Mouse (Mus musculus) thymus, postnatal 25 days (tissue): ENCODE results near the gene Tcf25.

Source experiments
- DNase-seq: peaks from one replicate; pipeline ENCODE4 v3.0.0; 2022

Tcf25 gene

DNA sequence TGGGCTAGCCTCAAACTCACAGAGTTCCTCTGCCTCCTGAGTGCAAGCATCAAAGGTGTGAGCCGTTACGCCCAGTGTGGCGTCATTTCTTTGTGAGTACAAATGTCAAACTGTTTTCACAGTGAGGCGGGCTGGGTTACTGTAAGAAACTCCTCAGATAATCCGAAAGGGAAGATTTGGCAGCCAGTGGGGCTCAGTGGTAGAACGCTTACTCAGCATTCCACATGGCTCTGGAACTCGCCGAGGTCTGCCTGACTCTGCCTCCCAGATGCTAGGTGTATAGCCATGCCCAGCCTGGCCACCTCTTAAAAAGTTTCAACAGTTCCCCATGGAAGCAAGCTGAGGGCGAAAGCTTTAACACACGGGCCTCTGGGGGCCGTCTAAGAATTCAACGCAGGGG, 21.4 kb upstream of the Tcf25 start:
- DNase-seq, result no peak

GRCm38 (mm10) chr8:123352786-123353185, 20.8 kb upstream of the Tcf25 start:
- no peak for DNase-seq

DNA sequence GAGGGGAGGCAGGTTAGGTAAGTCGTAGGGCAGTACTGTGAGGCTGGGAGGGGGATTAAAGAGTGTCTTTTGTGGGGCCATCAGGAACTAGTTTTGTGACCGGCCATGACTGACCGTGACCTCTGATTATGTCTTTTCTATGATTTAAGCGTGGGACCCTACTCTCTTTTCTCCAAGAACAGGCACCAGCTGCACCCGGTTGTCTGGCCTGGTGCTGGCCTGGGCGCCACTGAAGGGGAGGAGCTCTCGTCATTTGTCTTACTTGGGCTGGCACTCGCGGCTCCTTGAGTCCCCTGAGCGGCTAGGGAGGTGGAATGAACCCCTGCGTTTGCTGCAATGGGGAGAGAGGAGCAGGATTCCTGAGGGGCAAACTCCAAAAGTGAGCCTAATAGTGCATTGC, 20.3 kb upstream of the Tcf25 start:
- no peak for DNase-seq

DNA sequence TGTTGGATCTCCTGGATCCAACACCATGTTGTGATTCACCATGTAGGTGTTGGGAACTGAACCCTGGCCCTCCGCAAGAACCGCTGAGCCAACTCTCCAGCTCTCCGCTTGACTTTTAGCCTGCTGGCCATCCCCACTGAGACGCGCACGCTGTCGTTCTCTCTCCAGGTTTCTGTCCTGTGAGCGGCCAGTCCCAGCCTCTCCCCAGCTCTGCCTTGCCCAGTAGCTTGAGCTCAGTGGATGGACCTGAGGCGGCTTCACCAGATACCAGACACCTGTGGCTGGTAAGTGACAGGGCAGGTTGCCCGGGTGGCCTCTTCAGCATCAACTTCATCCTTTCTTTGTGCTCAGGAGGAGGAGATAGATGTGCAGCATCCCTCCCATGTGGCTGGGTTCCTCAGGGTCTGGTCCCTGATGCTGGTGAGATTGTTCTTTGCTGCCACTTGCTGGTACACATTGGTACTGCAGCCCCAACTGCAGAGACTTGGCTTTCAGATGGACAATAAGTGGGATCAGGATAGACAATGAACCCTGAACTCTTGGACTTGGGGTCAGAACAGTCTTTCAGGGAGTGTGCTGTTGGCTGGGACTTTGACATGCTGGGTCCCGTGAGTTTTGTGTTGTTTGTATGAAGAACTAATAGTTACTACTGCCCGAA, 12.3 kb upstream of the Tcf25 start:
- peak; percentile 75 for DNase-seq

DNA sequence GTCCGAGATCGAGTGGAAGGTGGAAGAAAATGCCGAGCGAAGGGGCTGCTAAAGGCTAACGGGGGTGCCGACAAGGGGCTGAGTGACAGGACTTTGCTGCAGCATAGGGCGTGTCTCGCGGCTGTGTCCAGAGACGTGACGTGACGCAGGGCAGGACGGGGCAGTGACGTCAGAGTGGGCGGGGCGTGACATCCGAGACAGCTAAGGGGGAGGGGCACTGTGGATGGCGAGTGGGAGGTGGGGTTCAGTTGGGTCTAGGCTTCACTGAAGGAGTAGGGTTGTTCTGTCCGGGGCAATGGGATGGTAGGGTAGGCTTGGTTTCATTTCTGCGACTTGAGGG, 656 bp downstream of the Tcf25 start:
- peak; percentile 95 for DNase-seq

- DNase-seq, result no peak
These were observed 2.1 kb downstream of the Tcf25 start for GRCm38 (mm10) chr8:123375701-123376100.

DNA sequence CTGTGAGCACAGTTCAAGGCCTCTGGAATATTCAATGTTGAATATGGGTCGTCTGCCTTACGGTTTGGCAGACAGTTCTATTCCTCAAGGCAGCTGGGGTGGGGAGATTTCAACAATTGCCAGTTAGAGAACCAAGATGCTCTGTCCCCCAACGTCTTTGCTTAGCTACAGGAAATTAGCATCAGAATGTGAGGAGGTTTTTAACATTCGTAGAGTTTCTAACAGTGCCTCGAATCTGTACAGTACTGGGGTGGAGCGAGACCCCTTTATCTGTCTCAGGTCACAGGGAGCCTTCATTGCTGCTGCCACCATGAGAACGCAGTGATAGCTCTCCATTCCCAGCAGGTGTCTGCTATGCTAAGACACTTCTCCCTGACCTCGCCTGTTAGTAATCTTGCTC, 2.6 kb downstream of the Tcf25 start:
- no peak for DNase-seq

DNA sequence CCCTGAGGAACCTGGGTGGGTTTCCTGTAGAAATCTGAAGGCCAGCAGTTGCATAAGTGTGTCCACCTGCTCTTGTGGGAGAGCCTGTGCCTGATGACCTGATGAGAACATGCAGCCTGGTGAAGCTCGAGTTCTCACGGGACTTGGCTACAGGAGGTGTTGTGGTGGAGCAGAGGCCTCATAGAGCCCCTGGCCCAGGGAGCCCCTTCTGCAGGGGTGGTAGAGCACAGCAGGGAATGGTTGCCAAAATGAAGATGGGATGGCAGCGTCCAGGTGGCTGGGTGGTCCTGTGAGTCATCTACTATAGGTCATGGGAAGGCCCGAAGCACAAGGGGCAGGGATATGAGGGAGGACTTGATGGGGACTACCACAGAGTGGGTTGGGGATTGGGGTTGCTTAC, 8.2 kb downstream of the Tcf25 start:
- no peak for DNase-seq

DNA sequence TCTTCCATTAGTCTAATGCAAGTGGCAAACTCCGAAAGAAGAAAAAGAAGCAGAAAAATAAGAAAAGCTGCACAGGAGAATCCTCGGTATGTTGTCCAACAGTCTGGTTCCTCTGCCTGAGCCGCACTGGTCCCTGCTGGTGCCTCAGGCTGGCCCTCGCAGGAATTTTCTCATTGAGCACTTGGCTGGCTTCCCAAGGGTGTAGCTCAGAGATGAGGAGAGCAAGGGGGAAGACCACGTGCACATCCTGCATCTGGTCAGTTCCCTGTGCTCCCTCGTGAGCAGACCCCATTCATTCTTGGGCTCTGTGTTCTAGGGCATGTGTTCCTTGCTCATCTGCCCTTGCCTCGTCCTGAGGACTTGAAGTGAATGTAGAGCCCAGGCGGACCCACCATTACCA, 9.0 kb downstream of the Tcf25 start:
- no peak for DNase-seq

GRCm38 (mm10) chr8:123384883-123385540, 11.5 kb downstream of the Tcf25 start:
- peak; percentile 54 for DNase-seq

DNA sequence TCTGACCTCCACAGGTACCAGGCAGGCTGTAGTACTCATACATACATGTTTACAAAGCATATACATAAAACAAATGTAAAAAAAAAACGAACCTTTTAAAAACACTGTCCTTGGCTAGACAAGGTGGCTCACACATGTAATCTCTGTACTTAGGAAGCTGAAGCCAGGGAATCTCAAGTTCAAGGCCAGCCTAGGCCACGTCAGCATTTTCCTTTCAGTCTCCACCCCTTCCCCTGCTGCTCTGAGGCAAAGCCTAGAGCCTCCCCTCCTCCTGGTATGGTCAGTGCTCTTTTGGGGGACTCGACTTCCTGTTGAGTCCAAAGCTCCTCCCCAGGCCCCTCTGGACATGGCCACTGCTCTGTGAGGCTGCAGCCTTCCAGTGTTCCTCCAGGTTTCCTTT, 13.5 kb downstream of the Tcf25 start:
- DNase-seq, result no peak

DNA sequence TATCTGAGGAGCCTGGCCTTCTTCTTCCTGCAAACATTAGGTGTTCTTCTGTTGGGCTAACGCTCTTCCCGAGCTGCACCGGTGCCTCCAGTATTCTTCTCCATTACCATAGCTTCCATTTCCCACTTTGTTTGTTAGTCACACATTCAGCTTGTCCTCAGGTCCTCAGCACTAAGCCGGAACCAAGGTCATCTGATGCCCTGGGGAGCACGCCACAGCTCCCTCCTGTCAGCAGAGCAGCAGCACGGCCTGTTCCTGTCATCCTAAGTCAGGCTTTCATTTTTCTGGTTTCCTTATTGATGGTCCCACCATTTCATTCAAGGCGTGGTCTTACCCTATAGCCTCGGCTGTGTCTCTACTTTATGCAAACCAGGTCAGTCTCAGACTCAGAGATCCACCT, 14.2 kb downstream of the Tcf25 start:
- no peak for DNase-seq

DNA sequence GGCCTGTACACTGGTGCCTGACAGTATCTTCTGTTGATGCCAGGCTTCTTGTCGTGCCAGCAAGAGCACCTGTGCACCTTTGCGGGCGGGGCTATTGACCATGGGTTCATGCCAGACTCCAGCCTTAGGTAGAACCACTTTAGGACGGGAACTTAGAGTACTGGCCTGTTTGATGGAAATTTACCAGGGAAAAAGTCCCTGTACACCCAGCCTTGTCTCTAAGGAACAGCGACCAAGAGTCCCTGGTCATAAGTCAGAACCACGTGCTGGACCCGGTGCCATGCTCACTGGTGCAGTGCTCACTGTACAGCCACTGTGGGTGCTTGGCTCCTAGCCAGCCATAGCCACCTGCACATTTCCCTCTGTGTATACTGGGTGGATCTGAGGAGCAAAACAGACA, 15.5 kb downstream of the Tcf25 start:
- DNase-seq, result no peak

DNA sequence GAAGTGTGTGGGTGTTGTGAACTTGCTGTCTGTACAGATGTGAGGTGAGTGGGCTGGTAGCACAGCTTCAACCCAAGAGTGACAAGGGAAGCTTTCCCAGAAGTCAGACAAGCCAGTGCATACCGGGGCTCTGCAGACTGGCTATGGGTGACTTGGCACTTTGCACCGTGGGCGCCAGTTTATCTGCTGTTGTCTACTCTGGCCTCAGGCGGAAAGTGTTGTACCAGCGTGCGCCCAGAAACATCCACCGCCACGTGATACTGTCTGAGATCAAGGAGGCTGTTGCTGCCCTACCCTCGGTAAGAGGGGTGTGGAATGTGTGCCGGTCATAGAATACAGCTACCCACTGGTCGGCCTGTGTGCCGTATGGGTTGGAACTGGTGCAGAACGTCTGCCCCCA, 24.8 kb downstream of the Tcf25 start:
- DNase-seq, result no peak

DNA sequence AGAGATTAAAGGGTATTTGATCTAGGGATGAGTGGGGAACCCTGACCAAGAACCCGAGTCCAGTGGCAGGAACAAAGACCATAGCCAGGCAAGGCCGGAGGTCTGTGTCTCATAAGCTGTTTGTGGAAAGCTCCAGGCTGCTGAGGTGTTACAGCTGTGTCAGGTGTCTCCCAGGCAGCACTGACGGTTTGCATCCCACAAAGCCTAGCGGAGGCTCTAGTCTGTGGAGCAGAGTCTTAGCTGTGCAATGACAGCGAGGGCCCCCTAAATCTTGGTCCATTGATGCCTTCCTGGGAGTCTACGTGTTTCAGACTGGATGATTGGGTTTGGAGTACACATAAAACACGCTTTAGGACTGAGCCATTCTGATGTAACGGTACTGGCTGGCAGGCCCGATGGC, 28.4 kb downstream of the Tcf25 start:
- no peak for DNase-seq

DNA sequence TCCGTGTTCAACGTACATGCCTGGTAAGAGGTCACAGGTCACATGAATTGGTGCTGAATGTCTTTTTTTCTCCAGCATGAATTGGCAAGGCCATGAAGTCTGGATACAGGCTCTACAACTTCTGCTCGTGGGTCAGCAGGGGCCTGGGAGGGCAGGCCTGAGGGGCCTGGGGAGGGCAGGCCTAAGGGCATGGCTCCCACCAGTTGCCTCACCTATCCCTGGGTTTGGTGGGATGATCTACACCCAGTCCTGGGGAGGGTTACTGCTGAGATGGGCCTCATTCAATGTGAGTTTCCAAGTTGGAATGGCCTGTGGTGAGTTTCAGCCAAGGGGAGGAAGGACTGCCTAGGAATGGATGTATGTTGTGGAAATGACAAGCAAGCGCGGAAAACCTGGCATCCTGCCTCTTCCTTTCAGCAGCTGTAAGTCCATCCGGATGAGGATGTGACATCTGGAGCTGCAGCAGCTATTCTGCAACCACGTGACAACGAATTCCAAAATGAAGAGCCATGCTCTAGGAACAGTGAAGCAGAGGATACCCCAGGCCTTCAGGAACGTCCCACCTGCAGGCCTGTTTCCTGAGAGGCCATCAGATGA, 29.3 kb downstream of the Tcf25 start:
- no peak for DNase-seq

DNA sequence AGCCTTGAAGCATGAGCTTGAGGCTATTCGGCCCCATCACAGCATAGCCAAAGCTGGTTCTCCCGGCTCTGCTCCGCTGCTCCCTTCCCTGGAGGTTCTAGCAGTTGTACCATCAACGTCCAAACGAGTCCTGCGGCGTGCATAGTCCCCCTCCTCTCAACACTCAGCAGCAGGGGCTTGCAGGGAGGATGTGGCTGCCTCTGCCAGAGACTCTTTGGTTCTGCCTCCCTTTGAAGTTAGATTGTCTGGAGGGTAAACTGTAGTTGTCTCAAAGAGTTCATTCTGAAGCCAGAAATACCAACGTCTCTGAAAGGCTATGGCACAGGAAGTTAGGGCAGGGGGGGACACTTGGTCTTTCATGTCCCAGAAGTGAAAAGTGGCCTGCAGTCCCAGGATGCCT, 31.0 kb downstream of the Tcf25 start:
- peak; percentile 80 for DNase-seq

DNA sequence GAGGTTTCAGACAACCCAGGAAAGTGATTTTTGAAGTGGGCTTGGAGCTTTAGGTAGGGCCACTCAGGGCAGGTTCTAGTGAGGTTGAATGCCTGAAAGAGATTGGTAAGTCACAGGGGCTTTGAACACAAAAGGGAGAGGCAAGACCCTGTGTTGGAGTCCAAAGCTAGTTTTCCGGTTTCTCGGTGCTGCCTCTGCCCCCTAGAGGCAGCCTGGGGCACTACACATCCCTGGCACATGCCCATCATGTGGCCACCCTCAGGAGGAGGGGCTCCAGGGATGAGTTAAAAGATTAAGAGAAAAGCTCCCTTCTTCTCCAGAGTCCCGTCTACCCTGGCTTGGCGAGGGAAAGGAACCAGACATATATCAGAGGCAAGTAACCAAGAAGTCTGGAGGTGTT, 33.2 kb downstream of the Tcf25 start, which contains the start of gene Mc1r:
Mc1r (plus strand) TSS at position 322 of the 400 bp plus-strand sequence.
- peak; percentile 82 for DNase-seq

GRCm38 (mm10) chr8:123407612-123408011, 34.1 kb downstream of the Tcf25 start:
- no peak for DNase-seq

GRCm38 (mm10) chr8:123408586-123409544, 35.3 kb downstream of the Tcf25 start:
- no peak for DNase-seq

- DNase-seq, result no peak
These were observed 36.6 kb downstream of the Tcf25 start for GRCm38 (mm10) chr8:123410049-123410587.

GRCm38 (mm10) chr8:123410788-123411187, 37.2 kb downstream of the Tcf25 start:
- DNase-seq, result no peak

DNA sequence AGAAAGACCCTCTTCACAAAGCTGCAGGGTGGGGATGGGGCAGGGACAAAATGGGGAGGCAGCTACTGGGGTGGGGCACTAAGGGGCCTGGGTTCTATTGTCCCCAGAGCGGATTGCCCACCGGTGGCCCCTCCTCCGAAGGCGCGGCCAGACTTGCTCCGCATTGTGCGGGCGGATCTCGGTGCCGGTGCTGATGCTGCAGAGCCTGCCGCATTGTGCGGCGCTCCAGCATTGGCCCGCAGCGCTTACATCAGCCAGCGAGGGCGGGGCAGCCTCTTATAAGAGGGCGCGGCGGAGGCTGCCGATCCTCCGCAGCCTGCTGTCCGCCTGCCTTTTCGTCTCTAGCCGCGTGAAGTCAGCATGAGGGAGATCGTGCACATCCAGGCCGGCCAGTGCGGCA, 37.7 kb downstream of the Tcf25 start, which contains the start of gene Tubb3:
Tubb3 (plus strand) TSS at position 179 of the 400 bp plus-strand sequence.
- DNase-seq, result no peak
